Mouse (Mus musculus) lung, embryonic 14.5 days (tissue): ENCODE results near the gene Cfap97d2. TPM values are rescaled to one million over a fixed set of nuclear protein-coding genes. Genes with fewer than 3 reads are reported as not detected.

Experiments used
- ATAC-seq: fragments of 200-750 bp; cut with Nextera tagmentation; 2 replicates; pipeline ENCODE4 v1.8.0; 2017; ENCODE audit warnings: mild to moderate bottlenecking, moderate TSS enrichment, moderate library complexity; ENCODE audit not compliant: insufficient read depth
- DNase-seq: peaks from one replicate; pipeline ENCODE4 v3.0.0-alpha.2; 2015
- H3K27ac ChIP-seq: fragments of 300-500 bp; sonication (generic); 2 replicates; pipeline ENCODE4 v1.5.1; 2014; ENCODE audit warnings: low read depth, mild to moderate bottlenecking, moderate library complexity
- H3K27me3 ChIP-seq: fragments of 300-500 bp; sonication (generic); 2 replicates; pipeline ENCODE4 v1.6.1; 2014; ENCODE audit warnings: low read length, control low read depth; ENCODE audit not compliant: insufficient read depth
- H3K36me3 ChIP-seq: fragments of 300-500 bp; sonication (generic); 2 replicates; pipeline ENCODE4 v1.6.1; 2014; ENCODE audit warnings: control low read depth; ENCODE audit not compliant: insufficient read depth
- H3K4me1 ChIP-seq: fragments of 300-500 bp; sonication (generic); 2 replicates; pipeline ENCODE4 v1.6.1; 2014; ENCODE audit warnings: antibody characterized with exemption, control low read depth; ENCODE audit not compliant: insufficient read depth
- H3K4me2 ChIP-seq: fragments of 300-500 bp; sonication (generic); 2 replicates; pipeline ENCODE4 v1.6.1; 2014; ENCODE audit warnings: mild to moderate bottlenecking
- H3K4me3 ChIP-seq: fragments of 300-500 bp; sonication (generic); 2 replicates; pipeline ENCODE4 v1.5.1; 2014; ENCODE audit warnings: low read depth, low read length
- H3K9ac ChIP-seq: fragments of 300-500 bp; sonication (generic); 2 replicates; pipeline ENCODE4 v1.6.1; 2014
- H3K9me3 ChIP-seq: fragments of 300-500 bp; sonication (generic); 2 replicates; pipeline ENCODE4 v1.6.1; 2016; ENCODE audit warnings: low read depth, low read length, control low read depth
- CTCF ChIP-seq: IDR thresholded peaks from 2 replicates; pipeline ENCODE4 v1.5.1; 2016; ENCODE audit warnings: antibody characterized with exemption, low read depth
- WGBS: fragments of 180-500 bp; shearing (Covaris S2); extraction: QIAGEN DNeasy Blood & Tissue Kit; methylation state at CpG from one replicate; pipeline ENCODE4 v1.1.7; 2014; 5-methylcytosine and 5-hydroxymethylcytosine counted together
- polyA plus RNA-seq: library from polyadenylated mRNA; unstranded; fragments of >200 nt; fragmentation: Nextera tagmentation; extraction: Ambion mirVana; gene quantifications from 2 replicates; pipeline ENCODE4 v1.2.1, GENCODE M21; 2014

Cfap97d2 gene
- polyA plus RNA-seq, 1 experiment from 2014 or later: not detected

GRCm38 (mm10) chr8:13668367-13668766 is 37.3 kb upstream of the Cfap97d2 start:
- Histone ChIP-seq H3K4me3 (no peak overlapping the region), H3K9me3 (no peaks in the 10 kb centered on the region), H3K4me2 (peak overlapping the region; percentile 32; the same call in 1 of the 2 replicates), H3K9ac (0 out of 2 replicates have a peak overlapping the region, but pooled peaks have one; percentile 0), H3K27me3 (no peaks in the 10 kb centered on the region), H3K36me3 (no peaks in the 10 kb centered on the region), H3K27ac (peak overlapping the region; percentile 91), H3K4me1 (peaks cover 35% of the 10 kb centered on the region)
- 15% methylated on average over 10 of the region's 10 CpGs for WGBS
- TF ChIP-seq CTCF: no peak
- ATAC-seq (peak; percentile 90), DNase-seq (peak; percentile 88)

- DNase-seq (no peak), ATAC-seq (no peak)
- Histone ChIP-seq H3K4me2 (no peak overlapping the region), H3K9ac (no peak overlapping the region), H3K36me3 (no peaks in the 10 kb centered on the region), H3K9me3 (no peaks in the 10 kb centered on the region), H3K4me3 (no peak overlapping the region), H3K27me3 (no peaks in the 10 kb centered on the region), H3K27ac (no peak overlapping the region), H3K4me1 (peaks cover 42% of the 10 kb centered on the region)
- 81% methylated on average over 17 of the region's 17 CpGs for WGBS
- no peak for TF ChIP-seq CTCF
These were observed 35.6 kb upstream of the Cfap97d2 start for GRCm38 (mm10) chr8:13670011-13670471.

GRCm38 (mm10) chr8:13671246-13672003 is 34.3 kb upstream of the Cfap97d2 start:
- 84% methylated on average over 10 of the region's 10 CpGs for WGBS
- no peaks in the 10 kb centered on the region for H3K27me3 ChIP-seq
- peaks cover 44% of the 10 kb centered on the region for H3K4me1 ChIP-seq
- no peak for TF ChIP-seq CTCF
- H3K9ac ChIP-seq: no peak overlapping the region
- ATAC-seq (no peak), DNase-seq (no peak)
- no peak overlapping the region for H3K4me3 ChIP-seq
- H3K27ac ChIP-seq: no peak overlapping the region
- no peaks in the 10 kb centered on the region for H3K36me3 ChIP-seq
- no peaks in the 10 kb centered on the region for H3K9me3 ChIP-seq
- no peak overlapping the region for H3K4me2 ChIP-seq

- Histone ChIP-seq H3K4me3 (no peak overlapping the region), H3K36me3 (no peaks in the 10 kb centered on the region), H3K4me2 (no peak overlapping the region), H3K27ac (no peak overlapping the region), H3K4me1 (peaks cover 39% of the 10 kb centered on the region), H3K9ac (no peak overlapping the region), H3K9me3 (no peaks in the 10 kb centered on the region), H3K27me3 (no peaks in the 10 kb centered on the region)
- no peak for ATAC-seq
- no peak for DNase-seq
- no peak for TF ChIP-seq CTCF
- 70% methylated on average over 4 of the region's 4 CpGs for WGBS
These were observed 32.5 kb upstream of the Cfap97d2 start for GRCm38 (mm10) chr8:13673215-13673614.

- TF ChIP-seq CTCF: 0 out of 2 replicates have a peak, but pooled peaks have one; percentile 13
- H3K9ac ChIP-seq: 0 out of 2 replicates have a peak overlapping the region, but pooled peaks have one; percentile 13
- H3K27ac ChIP-seq: peak overlapping the region; percentile 44; the same call in 1 of the 2 replicates
- H3K4me1 ChIP-seq: peaks cover 28% of the 10 kb centered on the region
- H3K4me3 ChIP-seq: no peak overlapping the region
- WGBS: 55% methylated on average over 12 of the region's 12 CpGs
- DNase-seq (peak; percentile 58), ATAC-seq (no peak)
- H3K4me2 ChIP-seq: peak overlapping the region; percentile 92
- 0 out of 2 replicates have a peak, but pooled peaks cover 7% of the 10 kb centered on the region for H3K27me3 ChIP-seq
- H3K36me3 ChIP-seq: no peaks in the 10 kb centered on the region
- H3K9me3 ChIP-seq: no peaks in the 10 kb centered on the region
These were observed 31.2 kb upstream of the Cfap97d2 start for GRCm38 (mm10) chr8:13674294-13675010.

GRCm38 (mm10) chr8:13675121-13675520 is 30.6 kb upstream of the Cfap97d2 start:
- no peaks in the 10 kb centered on the region for H3K9me3 ChIP-seq
- H3K4me2 ChIP-seq: peak overlapping the region; percentile 92
- peak overlapping the region; percentile 78 for H3K4me3 ChIP-seq
- peaks cover 24% of the 10 kb centered on the region for H3K4me1 ChIP-seq
- H3K27ac ChIP-seq: 0 out of 2 replicates have a peak overlapping the region, but pooled peaks have one; percentile 44
- H3K9ac ChIP-seq: peak overlapping the region; percentile 72; the same call in 1 of the 2 replicates
- TF ChIP-seq CTCF: no peak
- H3K36me3 ChIP-seq: no peaks in the 10 kb centered on the region
- DNase-seq (no peak), ATAC-seq (no peak)
- WGBS: 49% methylated on average over 4 of the region's 4 CpGs
- 0 out of 2 replicates have a peak, but pooled peaks cover 7% of the 10 kb centered on the region for H3K27me3 ChIP-seq

GRCm38 (mm10) chr8:13675524-13675923 is 30.2 kb upstream of the Cfap97d2 start:
- Histone ChIP-seq H3K27ac (peak overlapping the region; percentile 65), H3K4me1 (peaks cover 24% of the 10 kb centered on the region), H3K36me3 (no peaks in the 10 kb centered on the region), H3K27me3 (0 out of 2 replicates have a peak, but pooled peaks cover 7% of the 10 kb centered on the region), H3K4me3 (peak overlapping the region; percentile 78), H3K4me2 (peak overlapping the region; percentile 92), H3K9ac (peak overlapping the region; percentile 72), H3K9me3 (no peaks in the 10 kb centered on the region)
- TF ChIP-seq CTCF: no peak
- WGBS: 25% methylated on average over 8 of the region's 8 CpGs
- ATAC-seq: no peak
- no peak for DNase-seq
